Mouse (Mus musculus): ENCODE data around the gene Set. TPM values are rescaled to one million over a fixed set of nuclear protein-coding genes. Genes with fewer than 3 reads are reported as not detected.
A peak's percentile ranks its signal among the peaks of the same experiment; 100 is the strongest.
"Not testable (repeated sequence)": the region's sequence is repeated elsewhere in the genome, so short reads cannot be mapped to it uniquely, and the experiment has no call there.

Gene Set
- 10 to 100 TPM; 75.4 to 85.1 TPM for total RNA-seq (2021)
- long read RNA-seq, experiment 1, transcript Set-201 (8 exons, 2,834 nt): major isoform, 34 of 51 reads
- long read RNA-seq, experiment 1, partial matches to known transcripts: 1 of 51 reads
- long read RNA-seq, experiment 1, other reads (novel, unspliced or antisense): 13 of 51 reads
- long read RNA-seq, experiment 2, transcript Set-201 (8 exons, 2,834 nt): major isoform, 54 of 67 reads
- long read RNA-seq, experiment 2, partial matches to known transcripts: 2 of 67 reads
- long read RNA-seq, experiment 2, other reads (novel, unspliced or antisense): 8 of 67 reads

- DNase-seq: no peak
These were observed at the start of gene Set for GRCm38 (mm10) chr2:30057223-30057904. TSS of gene Set (plus strand) at chr2:30057378.

- DNase-seq: no peak
These were observed 48.1 kb upstream of the Set start for GRCm38 (mm10) chr2:30009101-30009500.

DNA sequence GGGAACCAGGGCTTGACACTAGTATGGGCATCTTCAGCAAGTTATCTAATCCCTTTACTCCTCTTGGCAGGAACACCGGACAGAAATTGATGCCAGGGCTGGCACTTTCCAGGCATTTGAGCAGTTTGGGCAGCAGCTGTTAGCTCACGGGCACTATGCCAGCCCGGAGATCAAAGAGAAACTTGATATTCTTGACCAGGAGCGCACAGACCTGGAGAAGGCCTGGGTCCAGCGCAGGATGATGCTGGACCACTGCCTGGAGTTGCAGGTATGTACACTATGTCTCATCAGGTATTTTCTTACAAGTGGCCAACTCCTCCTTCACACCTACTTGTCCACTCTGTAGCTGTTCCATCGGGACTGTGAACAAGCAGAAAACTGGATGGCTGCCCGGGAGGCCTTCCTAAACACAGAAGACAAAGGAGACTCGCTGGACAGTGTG lies 46.3 kb upstream of the Set start:
- DNase-seq: peak; percentile 83

GRCm38 (mm10) chr2:30014326-30014966 lies 42.7 kb upstream of the Set start:
- peak; percentile 59 for DNase-seq

DNA sequence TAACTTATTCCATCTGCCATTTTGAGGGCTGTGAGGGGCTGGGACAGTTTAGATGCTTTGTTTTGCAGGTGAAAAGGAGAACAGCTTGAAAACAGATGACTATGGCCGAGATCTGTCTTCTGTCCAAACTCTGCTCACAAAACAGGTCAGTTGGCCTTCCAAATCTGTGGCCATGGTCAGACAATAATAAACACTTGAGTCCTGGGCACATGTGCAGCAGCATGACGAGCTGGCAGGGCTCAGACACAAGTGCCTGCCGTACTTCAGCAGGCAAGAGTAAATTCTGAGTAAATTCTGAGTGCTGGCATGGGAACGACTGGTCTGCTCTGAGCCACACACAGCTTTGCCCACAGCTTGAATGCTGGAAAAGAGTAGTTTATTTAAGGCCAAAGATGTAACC lies 31.7 kb upstream of the Set start:
- no peak for DNase-seq

- no peak for DNase-seq
These were observed 30.2 kb upstream of the Set start for GRCm38 (mm10) chr2:30026997-30027396.

GRCm38 (mm10) chr2:30032244-30032846 lies 24.8 kb upstream of the Set start:
- DNase-seq: no peak

DNA sequence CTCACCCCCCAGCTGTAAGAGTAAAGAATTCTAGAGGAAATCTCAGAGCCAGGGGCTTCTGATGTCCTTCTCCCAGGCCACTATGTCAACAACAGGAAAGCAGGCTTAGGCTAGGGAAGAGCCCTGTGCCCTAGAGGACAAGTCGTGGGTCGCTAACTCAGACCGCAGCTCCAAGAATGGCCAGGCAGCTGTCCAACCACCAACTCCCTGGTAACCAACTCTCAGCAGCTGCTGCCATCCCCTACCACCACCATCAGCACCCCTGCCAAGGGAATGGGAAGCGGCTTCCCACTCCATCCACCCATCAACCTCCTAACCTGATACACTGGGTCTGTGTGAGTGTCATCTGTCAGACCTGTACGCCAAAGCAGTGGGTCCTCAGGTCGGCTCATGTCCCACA lies 24.2 kb upstream of the Set start:
- DNase-seq: no peak

GRCm38 (mm10) chr2:30037762-30038161 lies 19.4 kb upstream of the Set start:
- peak; percentile 30 for DNase-seq

GRCm38 (mm10) chr2:30038370-30038769 lies 18.8 kb upstream of the Set start:
- no peak for DNase-seq

DNA sequence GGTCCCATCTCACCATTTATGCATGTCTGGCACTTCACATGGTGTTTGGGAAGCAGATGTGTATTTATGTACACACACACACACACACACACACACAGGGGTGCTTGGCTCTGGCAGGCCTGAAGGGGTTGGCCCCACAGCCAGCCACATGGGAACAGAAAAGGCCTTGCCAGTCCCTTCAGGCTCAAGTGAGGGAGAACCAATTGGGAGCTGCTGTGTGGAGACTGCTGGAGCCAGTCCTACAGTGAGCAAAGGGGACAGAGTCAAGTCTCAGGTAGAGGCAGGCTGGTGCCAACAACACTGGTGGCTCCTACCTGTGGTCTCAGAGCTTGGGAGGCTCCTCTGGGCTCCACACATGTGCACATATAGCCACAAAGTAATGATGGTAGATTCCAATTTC lies 17.5 kb upstream of the Set start:
- no peak for DNase-seq

- DNase-seq: no peak
These were observed 14.7 kb upstream of the Set start for GRCm38 (mm10) chr2:30042445-30042844.

DNA sequence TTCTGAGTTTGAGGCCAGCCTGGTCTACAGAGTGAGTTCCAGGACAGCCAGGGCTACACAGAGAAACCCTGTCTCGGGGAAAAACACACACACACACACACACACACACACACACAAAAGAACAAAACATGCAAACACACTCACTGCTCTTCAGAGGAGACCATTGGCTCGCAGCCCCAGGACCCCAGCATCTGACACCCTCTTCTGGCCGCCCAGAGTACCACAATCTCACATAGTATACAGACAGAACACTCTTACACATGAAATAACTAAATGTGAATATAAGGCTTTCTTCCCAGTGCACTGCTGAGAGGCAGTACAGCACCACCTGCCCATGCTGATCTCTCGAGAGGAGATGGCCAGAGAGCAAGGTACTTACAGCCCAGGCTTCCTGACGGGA lies 12.6 kb upstream of the Set start:
- no peak for DNase-seq

- DNase-seq: no peak
These were observed 10.1 kb upstream of the Set start for GRCm38 (mm10) chr2:30047127-30047526.

DNA sequence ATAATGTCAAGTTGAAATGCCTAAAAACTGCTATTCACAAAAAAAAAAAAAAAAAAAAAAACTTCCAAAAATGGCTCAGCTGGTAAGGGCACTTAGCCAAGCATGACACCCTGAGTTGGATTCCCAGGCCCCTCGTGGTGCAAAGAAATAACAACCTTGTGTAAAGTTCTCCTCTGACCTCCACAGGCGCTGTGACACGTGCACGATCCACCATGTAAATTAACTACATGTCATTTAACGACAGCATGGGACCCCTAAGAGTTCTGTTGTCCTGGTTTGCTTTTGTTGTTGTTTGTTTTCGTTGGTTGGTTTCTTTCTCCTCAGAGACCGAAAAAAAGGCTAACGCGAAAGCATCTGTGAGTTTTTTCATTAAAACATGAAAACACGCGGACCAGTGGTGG lies 9.1 kb upstream of the Set start:
- no peak for DNase-seq

DNA sequence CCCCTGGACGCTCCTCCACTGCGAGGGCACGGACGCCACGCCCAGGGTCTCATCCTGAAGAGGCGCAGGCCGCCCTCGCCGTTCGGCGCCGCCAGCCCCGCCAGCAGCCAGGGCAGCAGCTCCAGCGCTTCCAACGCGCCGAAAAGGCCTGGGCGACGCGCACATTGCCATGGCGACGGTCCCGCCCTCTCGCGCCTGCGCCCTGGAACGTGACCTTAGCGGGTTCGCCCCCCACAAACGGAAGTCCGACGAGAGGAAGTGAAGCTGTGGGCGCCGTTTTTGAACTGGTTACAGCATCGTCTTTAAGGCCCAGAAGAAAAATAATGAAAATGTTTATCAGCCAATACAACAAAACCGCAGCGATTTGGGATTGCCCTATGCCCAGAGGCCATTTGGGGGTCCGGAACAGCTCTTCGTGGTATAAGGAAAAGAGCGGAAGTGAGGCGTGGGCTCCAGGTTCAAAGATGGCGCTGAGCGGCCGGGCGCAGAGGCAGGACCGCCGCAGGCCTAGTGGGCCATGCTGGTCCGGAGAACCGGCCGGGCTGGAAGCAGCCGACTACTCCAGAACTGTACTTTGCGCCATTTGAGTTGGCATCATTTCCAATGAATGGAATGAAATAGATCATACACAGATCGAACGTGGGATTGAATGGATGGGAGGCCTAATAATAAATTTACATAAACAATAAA lies 8.3 kb upstream of the Set start, which contains the start of gene Wdr34:
TSS of gene Wdr34 (minus strand) at position 183 of the 690 bp plus-strand sequence.
- DNase-seq: peak; percentile 96

- DNase-seq: no peak
These were observed 7.3 kb upstream of the Set start for GRCm38 (mm10) chr2:30049831-30050230.

- no peak for DNase-seq
These were observed 5.0 kb upstream of the Set start for GRCm38 (mm10) chr2:30051992-30052761.

- not testable (repeated sequence) for DNase-seq
These were observed 1.9 kb upstream of the Set start for GRCm38 (mm10) chr2:30055310-30055709.

DNA sequence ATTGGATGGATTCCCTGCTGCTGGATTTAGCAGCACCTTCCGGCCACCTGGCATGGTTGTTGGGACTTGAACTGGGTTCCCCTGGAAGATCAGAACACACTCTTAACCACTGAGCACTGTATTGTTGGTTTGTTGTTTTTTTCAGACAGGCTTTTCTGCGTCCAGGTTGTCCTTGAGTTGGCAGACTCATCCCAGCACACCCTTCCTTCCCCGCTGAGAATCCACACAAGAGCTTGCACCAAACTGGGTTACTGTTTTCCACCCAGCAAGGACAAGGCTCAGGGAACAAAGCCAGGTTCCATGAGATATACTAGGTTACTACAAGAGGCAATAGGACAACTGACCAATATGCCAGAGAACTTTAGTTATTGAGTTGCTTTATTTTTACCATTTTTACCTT lies 442 bp upstream of the Set start:
- no peak for DNase-seq

GRCm38 (mm10) chr2:30058418-30058817 lies 1.2 kb downstream of the Set start:
- no peak for DNase-seq
